Mouse (Mus musculus) spleen, adult 10 weeks (tissue): ENCODE measurements around the gene Irf8. TPM values are rescaled to one million over a fixed set of nuclear protein-coding genes. Genes with fewer than 3 reads are reported as not detected.

ENCODE experiments used
- polyA plus RNA-seq: library from polyadenylated mRNA; stranded (reverse); fragments of 350-450 nt; fragmentation: Illumina TruSeq; extraction: RNeasy Lipid Tissue Mini Kit (QIAGEN cat#74804); gene quantifications from one replicate; pipeline ENCODE4 v1.2.3, GENCODE M21; 2015; ENCODE audit warnings: low replicate concordance; ENCODE audit not compliant: insufficient read depth

Gene Irf8
- polyA plus RNA-seq, result 181 TPM

GRCm38 (mm10) chr8:120735770-120736481 lies at the start of gene Irf8:
TSS of gene Irf8 (plus strand) at chr8:120736358.

Other genes with a start within 250 kb of the Irf8 start
- 2.5 TPM for gene Gins2, start 147.1 kb upstream of the Irf8 start, polyA plus RNA-seq
- not detected for gene 1190005I06Rik, start 88.7 kb upstream of the Irf8 start, polyA plus RNA-seq
- gene Gm27021, start 68.3 kb upstream of the Irf8 start, polyA plus RNA-seq, result not detected
- 245 TPM for gene Cox4i1, start 68.1 kb upstream of the Irf8 start, polyA plus RNA-seq
- 19.9 TPM for gene Emc8, start 67.8 kb upstream of the Irf8 start, polyA plus RNA-seq